Mouse (Mus musculus): ENCODE measurements around the gene Utp18.

- peak; percentile 78 for TF ChIP-seq CTCF (IDR thresholded peaks at IDR 0.05; ENCODE audit: low read depth, low read length)
- no peak for TF ChIP-seq EP300 (IDR thresholded peaks at IDR 0.05; ENCODE audit: insufficient read depth, low read depth, low read length)
Observed at GRCm38 (mm10) chr11:93856284-93856955, 29.1 kb downstream of the Utp18 start.
